Mouse (Mus musculus): ENCODE data around the gene Adgrf5. TPM values are rescaled to one million over a fixed set of nuclear protein-coding genes. Genes with fewer than 3 reads are reported as not detected.

The Adgrf5 gene
- total and polyA plus RNA-seq, 3 experiments = not detected

GRCm38 (mm10) chr17:43372604-43373003, 12.4 kb downstream of the Adgrf5 start:
- in situ Hi-C loops (cut with MboI; ENCODE audit: low pct_ligation_motif_present, low pct_unique_long_range_greater_than_20kb, low sequenced_read_pairs) (no loop called here), dilution Hi-C loops (cut with MboI; ENCODE audit: extremely low pct_ligation_motif_present, extremely low pct_unique_long_range_greater_than_20kb, low sequenced_read_pairs) (no loop called here)
- no peaks in the 10 kb centered on the region for H3K79me2 ChIP-seq (replicated peaks; ENCODE audit: control insufficient read depth, extremely low read depth, insufficient read depth, poor library complexity, severe bottlenecking)
- TF ChIP-seq TBP (conservative IDR thresholded peaks at IDR 0.05; ENCODE audit: low read depth, low read length) (no peak), E2F4 (IDR thresholded peaks at IDR 0.05; ENCODE audit: insufficient replicate concordance, low read depth, low read length) (no peak), CHD1 (IDR thresholded peaks at IDR 0.05; ENCODE audit: low read depth, low read length) (no peak), USF1 (IDR thresholded peaks at IDR 0.05; ENCODE audit: low read depth, low read length) (no peak), POLR2A (IDR thresholded peaks at IDR 0.05; ENCODE audit: low read depth, low read length) (no peak), JUN (IDR thresholded peaks at IDR 0.05; ENCODE audit: insufficient read depth, low read depth, low read length) (no peak), ZNF384 (IDR thresholded peaks at IDR 0.05; ENCODE audit: low read depth, low read length) (no peak), POLR2AphosphoS2 (IDR thresholded peaks at IDR 0.05; ENCODE audit: low read depth, low read length) (no peak), KAT2A (IDR thresholded peaks at IDR 0.05; ENCODE audit: insufficient replicate concordance, low read length) (no peak), RAD21 (IDR thresholded peaks at IDR 0.05; ENCODE audit: low read depth, low read length) (no peak), ZKSCAN1 (IDR thresholded peaks at IDR 0.05; ENCODE audit: borderline replicate concordance, low read depth, low read length) (no peak), JUND (conservative IDR thresholded peaks at IDR 0.05; ENCODE audit: low read depth, low read length) (no peak), GABPA (IDR thresholded peaks at IDR 0.05; ENCODE audit: insufficient replicate concordance, low read depth, low read length) (no peak)
- H3K27me3 ChIP-seq (replicated peaks) = no peaks in the 10 kb centered on the region
- no peak for DNase-seq (ENCODE audit: extremely low read depth)
- no peak overlapping the region for H3K27ac ChIP-seq (ENCODE audit: insufficient read depth, low read depth)
- no peak overlapping the region for H3K9ac ChIP-seq (ENCODE audit: insufficient read depth, low read depth)
- H3K4me1 ChIP-seq (ENCODE audit: control insufficient read depth in 1 of 2, insufficient read depth in 2 of 2) = no peaks in the 10 kb centered on the region
- no peak overlapping the region for H3K4me2 ChIP-seq (ENCODE audit: insufficient read depth, low read depth, poor library complexity, severe bottlenecking)
- H3K4me3 ChIP-seq (replicated peaks in 1 of 3; ENCODE audit: low read depth in 2 of 3, low read length in 2 of 3, poor library complexity in 1 of 3) = no peak overlapping the region
- no peaks in the 10 kb centered on the region for H3K36me3 ChIP-seq (replicated peaks in 1 of 2; ENCODE audit: control insufficient read depth in 1 of 2, insufficient read depth in 1 of 2, low read length in 1 of 2)
- peaks cover 37% of the 10 kb centered on the region for H3K9me3 ChIP-seq (replicated peaks; ENCODE audit: low read length)

- no peaks in the 10 kb centered on the region for H3K79me2 ChIP-seq (replicated peaks; ENCODE audit: control insufficient read depth, extremely low read depth, insufficient read depth, poor library complexity, severe bottlenecking)
- in situ Hi-C loops (cut with MboI; ENCODE audit: low pct_ligation_motif_present, low pct_unique_long_range_greater_than_20kb, low sequenced_read_pairs) (no loop called here), dilution Hi-C loops (cut with MboI; ENCODE audit: extremely low pct_ligation_motif_present, extremely low pct_unique_long_range_greater_than_20kb, low sequenced_read_pairs) (no loop called here)
- H3K36me3 ChIP-seq (replicated peaks in 1 of 2; ENCODE audit: control insufficient read depth in 1 of 2, insufficient read depth in 1 of 2, low read length in 1 of 2) = no peaks in the 10 kb centered on the region
- H3K4me1 ChIP-seq (ENCODE audit: control insufficient read depth in 1 of 2, insufficient read depth in 2 of 2) = no peaks in the 10 kb centered on the region
- peaks cover 37% of the 10 kb centered on the region for H3K9me3 ChIP-seq (replicated peaks; ENCODE audit: low read length)
- no peaks in the 10 kb centered on the region for H3K27me3 ChIP-seq (replicated peaks)
- H3K27ac ChIP-seq (ENCODE audit: insufficient read depth, low read depth) = no peak overlapping the region
- DNase-seq (ENCODE audit: extremely low read depth) = no peak
- no peak overlapping the region for H3K4me2 ChIP-seq (ENCODE audit: insufficient read depth, low read depth, poor library complexity, severe bottlenecking)
- no peak for TF ChIP-seq BHLHE40 (IDR thresholded peaks at IDR 0.05; ENCODE audit: low read depth, low read length)
- no peak overlapping the region for H3K9ac ChIP-seq (ENCODE audit: insufficient read depth, low read depth)
- H3K4me3 ChIP-seq (replicated peaks in 1 of 3; ENCODE audit: low read depth in 2 of 3, low read length in 2 of 3, poor library complexity in 1 of 3) = no peak overlapping the region
Measured at GRCm38 (mm10) chr17:43374020-43374419, 13.8 kb downstream of the Adgrf5 start.

GRCm38 (mm10) chr17:43376527-43376926, 16.3 kb downstream of the Adgrf5 start:
- H3K9me3 ChIP-seq (replicated peaks; ENCODE audit: low read length) = peaks cover 35% of the 10 kb centered on the region
- no peak for TF ChIP-seq ELF1 (IDR thresholded peaks at IDR 0.05; ENCODE audit: low read depth, low read length)
- no peak for TF ChIP-seq MEF2A (IDR thresholded peaks at IDR 0.05; ENCODE audit: borderline replicate concordance, low read depth, low read length)
- TF ChIP-seq MAFK (IDR thresholded peaks at IDR 0.05; ENCODE audit: insufficient replicate concordance, low read length) = no peak
- no peak for TF ChIP-seq ETS1 (conservative IDR thresholded peaks at IDR 0.05; ENCODE audit: low read depth, low read length)
- no peak for TF ChIP-seq JUN (IDR thresholded peaks at IDR 0.05; ENCODE audit: insufficient read depth, low read depth, low read length)
- TF ChIP-seq SIN3A (IDR thresholded peaks at IDR 0.05; ENCODE audit: low read length) = no peak
- DNase-seq (ENCODE audit: extremely low read depth) = no peak
- H3K4me2 ChIP-seq (ENCODE audit: insufficient read depth, low read depth, poor library complexity, severe bottlenecking) = no peak overlapping the region
- no peaks in the 10 kb centered on the region for H3K79me2 ChIP-seq (replicated peaks; ENCODE audit: control insufficient read depth, extremely low read depth, insufficient read depth, poor library complexity, severe bottlenecking)
- no peaks in the 10 kb centered on the region for H3K4me1 ChIP-seq (ENCODE audit: control insufficient read depth in 1 of 2, insufficient read depth in 2 of 2)
- no peak overlapping the region for H3K9ac ChIP-seq (ENCODE audit: insufficient read depth, low read depth)
- no peak overlapping the region for H3K4me3 ChIP-seq (replicated peaks in 1 of 3; ENCODE audit: low read depth in 2 of 3, low read length in 2 of 3, poor library complexity in 1 of 3)
- no peaks in the 10 kb centered on the region for H3K36me3 ChIP-seq (replicated peaks in 1 of 2; ENCODE audit: control insufficient read depth in 1 of 2, insufficient read depth in 1 of 2, low read length in 1 of 2)
- dilution Hi-C loops (cut with MboI; ENCODE audit: extremely low pct_ligation_motif_present, extremely low pct_unique_long_range_greater_than_20kb, low sequenced_read_pairs) (no loop called here), in situ Hi-C loops (cut with MboI; ENCODE audit: low pct_ligation_motif_present, low pct_unique_long_range_greater_than_20kb, low sequenced_read_pairs) (no loop called here)
- no peaks in the 10 kb centered on the region for H3K27me3 ChIP-seq (replicated peaks)
- no peak overlapping the region for H3K27ac ChIP-seq (ENCODE audit: insufficient read depth, low read depth)

Data from CH12.LX (cell line).